ENCODE assay signal across 14 mouse cellular contexts in the genomic region with DNA sequence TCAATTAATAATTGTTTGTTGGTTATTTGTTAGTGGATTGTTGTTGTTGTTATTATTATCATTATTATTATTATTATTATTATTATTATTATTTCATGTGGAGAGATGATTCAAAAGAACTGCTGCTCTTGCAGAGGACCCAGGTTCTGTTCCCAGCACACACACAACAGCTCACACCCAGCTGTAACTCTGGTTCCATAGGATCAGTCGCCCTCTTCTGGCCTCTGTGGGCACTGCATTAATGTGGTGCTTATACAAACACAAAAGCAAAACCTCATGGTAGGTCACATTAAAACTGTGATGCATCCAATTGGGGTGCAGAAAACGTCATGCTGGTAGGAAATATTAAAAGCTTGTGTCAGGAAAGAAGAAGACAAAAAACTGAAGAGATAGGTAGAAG. TPM values are rescaled to one million over a fixed set of nuclear protein-coding genes. Genes with fewer than 3 reads are reported as not detected.
DNase-seq lines count a peak whose midpoint lies in the region; ATAC-seq and TF ChIP-seq lines count a peak whose summit lies in the region.
"Had no signal": no experiment of that assay in that cellular context is flagged by ENCODE, and none has a peak within 500 bp of the region (broad histone marks: within the 10 kb centered on the region; RNA-seq: fewer than 3 reads in every experiment).

No protein-coding gene starts in this region.

- no peak for DNase-seq in liver, postnatal 0 days
- no peak for DNase-seq in liver, embryonic 11.5 days (ENCODE audit: low spot score)
- DNase-seq in ES-CJ7 (ENCODE audit: low read depth, low spot score), result peak; percentile 51
- DNase-seq in embryo, embryonic 10.5 days (ENCODE audit: low spot score), result peak; percentile 28
- DNase-seq in neural tube, embryonic 11.5 days (ENCODE audit: low spot score), result peak; percentile 43
- no peak for DNase-seq in forebrain, postnatal 0 days
- no peak for DNase-seq in forebrain, embryonic 14.5 days (ENCODE audit: low spot score)
- no peak for DNase-seq in heart, postnatal 4 days
- DNase-seq: lung, postnatal 14 days had no signal

- H3K27ac ChIP-seq in liver, postnatal 0 days (ENCODE audit: low read depth), result no peak overlapping the region
- H3K27ac ChIP-seq in liver, embryonic 11.5 days (ENCODE audit: low read depth, low read length), result no peak overlapping the region
- H3K27ac ChIP-seq in neural tube, embryonic 11.5 days (ENCODE audit: low read depth, low read length), result no peak overlapping the region
- H3K27ac ChIP-seq in forebrain, postnatal 0 days (ENCODE audit: low read depth, low read length), result no peak overlapping the region
- no peak overlapping the region for H3K27ac ChIP-seq in forebrain, embryonic 14.5 days (ENCODE audit: low read depth, low read length)
- H3K27ac ChIP-seq: embryonic facial prominence, embryonic 15.5 days had no signal

- peak; percentile 26; the same call in 1 of the 2 replicates for TF ChIP-seq CTCF in liver, postnatal 0 days (IDR thresholded peaks at IDR 0.05; ENCODE audit: low read depth)
- no peak for TF ChIP-seq CTCF in forebrain, postnatal 0 days (IDR thresholded peaks at IDR 0.05; ENCODE audit: low read depth)

- no peaks in the 10 kb centered on the region for H3K4me1 ChIP-seq in liver, postnatal 0 days (ENCODE audit: insufficient read depth)
- H3K4me1 ChIP-seq in liver, embryonic 11.5 days (replicated peaks; ENCODE audit: control insufficient read depth, insufficient read depth, low read length), result no peaks in the 10 kb centered on the region
- no peaks in the 10 kb centered on the region for H3K4me1 ChIP-seq in neural tube, embryonic 11.5 days (ENCODE audit: control insufficient read depth, insufficient read depth, low read length)
- no peaks in the 10 kb centered on the region for H3K4me1 ChIP-seq in forebrain, postnatal 0 days (ENCODE audit: insufficient read depth)
- H3K4me1 ChIP-seq in forebrain, embryonic 14.5 days (ENCODE audit: control insufficient read depth, insufficient read depth, low read length), result no peaks in the 10 kb centered on the region
- H3K4me1 ChIP-seq: embryonic facial prominence, embryonic 15.5 days had no signal

- TF ChIP-seq EP300 in liver, postnatal 0 days (IDR thresholded peaks at IDR 0.05; ENCODE audit: low read depth), result no peak

- H3K4me3 ChIP-seq in liver, postnatal 0 days (ENCODE audit: low read depth, low read length), result no peak overlapping the region
- no peak overlapping the region for H3K4me3 ChIP-seq in liver, embryonic 11.5 days (ENCODE audit: low read depth, low read length)
- H3K4me3 ChIP-seq in neural tube, embryonic 11.5 days (ENCODE audit: low read depth, low read length), result no peak overlapping the region
- no peak overlapping the region for H3K4me3 ChIP-seq in forebrain, postnatal 0 days (ENCODE audit: low read depth, low read length)
- H3K4me3 ChIP-seq in forebrain, embryonic 14.5 days (ENCODE audit: low read depth, low read length), result no peak overlapping the region
- H3K4me3 ChIP-seq: embryonic facial prominence, embryonic 15.5 days had no signal

- H3K9ac ChIP-seq in liver, postnatal 0 days (replicated peaks), result no peak overlapping the region
- no peak overlapping the region for H3K9ac ChIP-seq in liver, embryonic 11.5 days (ENCODE audit: low read depth, low read length)
- no peak overlapping the region for H3K9ac ChIP-seq in neural tube, embryonic 11.5 days (ENCODE audit: low read length)
- H3K9ac ChIP-seq in forebrain, postnatal 0 days, result no peak overlapping the region
- no peak overlapping the region for H3K9ac ChIP-seq in forebrain, embryonic 14.5 days (ENCODE audit: low read length)
- H3K9ac ChIP-seq: embryonic facial prominence, embryonic 15.5 days had no signal

- no peak overlapping the region for H3K4me2 ChIP-seq in liver, postnatal 0 days (ENCODE audit: low read depth, low read length)
- H3K4me2 ChIP-seq in liver, embryonic 11.5 days, result no peak overlapping the region
- no peak overlapping the region for H3K4me2 ChIP-seq in neural tube, embryonic 11.5 days (ENCODE audit: low read depth)
- H3K4me2 ChIP-seq in forebrain, postnatal 0 days (ENCODE audit: low read depth), result no peak overlapping the region
- no peak overlapping the region for H3K4me2 ChIP-seq in forebrain, embryonic 14.5 days (ENCODE audit: low read length)
- H3K4me2 ChIP-seq: embryonic facial prominence, embryonic 15.5 days had no signal

- WGBS in liver, postnatal 0 days (ENCODE audit: insufficient replicate concordance), result 37% methylated on average over 2 of the region's 2 CpGs
- 43% methylated on average over 2 of the region's 2 CpGs for WGBS in liver, embryonic 11.5 days
- 44% methylated on average over 2 of the region's 2 CpGs for WGBS in neural tube, embryonic 11.5 days
- 38% methylated on average over 2 of the region's 2 CpGs for WGBS in forebrain, postnatal 0 days
- 54% methylated on average over 2 of the region's 2 CpGs for WGBS in forebrain, embryonic 14.5 days

- no peaks in the 10 kb centered on the region for H3K9me3 ChIP-seq in liver, postnatal 0 days (ENCODE audit: low read length)
- H3K9me3 ChIP-seq in liver, embryonic 11.5 days (ENCODE audit: control insufficient read depth, low read length), result 0 out of 2 replicates have a peak, but pooled peaks cover 3% of the 10 kb centered on the region
- no peaks in the 10 kb centered on the region; the same call in 1 of the 2 replicates for H3K9me3 ChIP-seq in neural tube, embryonic 11.5 days (ENCODE audit: control insufficient read depth, low read length)
- no peaks in the 10 kb centered on the region for H3K9me3 ChIP-seq in forebrain, postnatal 0 days (ENCODE audit: low read length)
- no peaks in the 10 kb centered on the region; the same call in 1 of the 2 replicates for H3K9me3 ChIP-seq in forebrain, embryonic 14.5 days (replicated peaks; ENCODE audit: control insufficient read depth, low read length)
- H3K9me3 ChIP-seq: embryonic facial prominence, embryonic 15.5 days had no signal

- ATAC-seq in liver, postnatal 0 days, result no peak
- ATAC-seq in liver, embryonic 11.5 days (replicated peaks; ENCODE audit: low FRiP score), result no peak
- no peak for ATAC-seq in neural tube, embryonic 11.5 days (ENCODE audit: insufficient read depth, low FRiP score, low TSS enrichment)
- no peak for ATAC-seq in forebrain, postnatal 0 days
- ATAC-seq in forebrain, embryonic 14.5 days, result no peak

- no peaks in the 10 kb centered on the region for H3K36me3 ChIP-seq in liver, postnatal 0 days (replicated peaks; ENCODE audit: insufficient read depth, low read length)
- H3K36me3 ChIP-seq in liver, embryonic 11.5 days (ENCODE audit: control insufficient read depth, insufficient read depth, low read length), result no peaks in the 10 kb centered on the region
- no peaks in the 10 kb centered on the region for H3K36me3 ChIP-seq in neural tube, embryonic 11.5 days (ENCODE audit: control insufficient read depth, insufficient read depth, low read length)
- H3K36me3 ChIP-seq in forebrain, postnatal 0 days (ENCODE audit: insufficient read depth), result no peaks in the 10 kb centered on the region
- no peaks in the 10 kb centered on the region for H3K36me3 ChIP-seq in forebrain, embryonic 14.5 days (ENCODE audit: control insufficient read depth, insufficient read depth, low read length)
- H3K36me3 ChIP-seq: embryonic facial prominence, embryonic 15.5 days had no signal

- no peaks in the 10 kb centered on the region for H3K27me3 ChIP-seq in liver, postnatal 0 days (ENCODE audit: insufficient read depth, low read length)
- no peaks in the 10 kb centered on the region for H3K27me3 ChIP-seq in liver, embryonic 11.5 days (replicated peaks; ENCODE audit: control insufficient read depth, insufficient read depth, low read length)
- H3K27me3 ChIP-seq in neural tube, embryonic 11.5 days (ENCODE audit: control insufficient read depth, insufficient read depth, low read length), result no peaks in the 10 kb centered on the region
- H3K27me3 ChIP-seq in forebrain, postnatal 0 days (ENCODE audit: insufficient read depth, low read length), result no peaks in the 10 kb centered on the region
- no peaks in the 10 kb centered on the region for H3K27me3 ChIP-seq in forebrain, embryonic 14.5 days (replicated peaks; ENCODE audit: control insufficient read depth, insufficient read depth, low read length)
- H3K27me3 ChIP-seq: embryonic facial prominence, embryonic 15.5 days had no signal

RNA-seq across cellular contexts. Expression of gene Gm5565, which starts 12.4 kb away (rescaled TPM):
- polyA plus RNA-seq in liver, postnatal 0 days (2015; fragmentation: Nextera tagmentation; extraction: Ambion mirVana), result not detected in 2 replicates
- polyA plus RNA-seq in liver, embryonic 11.5 days (2014; fragmentation: Nextera tagmentation; extraction: Ambion mirVana), result not detected in 2 replicates
- not detected in 2 replicates for polyA plus RNA-seq in neural tube, embryonic 11.5 days (2014; fragmentation: Nextera tagmentation; extraction: Ambion mirVana)
- total RNA-seq in forebrain, postnatal 0 days (2014; rRNA removed), result not detected in 2 replicates
- not detected in 2 replicates for polyA plus RNA-seq in forebrain, postnatal 0 days (2015; fragmentation: Nextera tagmentation; extraction: Ambion mirVana)
- polyA plus RNA-seq in forebrain, embryonic 14.5 days (2014; fragmentation: Nextera tagmentation; extraction: Ambion mirVana), result not detected in 2 replicates
- total RNA-seq in heart, postnatal 4 days (2021), result not detected
- total RNA-seq: gastrocnemius, adult 8-10 months; left cerebral cortex, postnatal 36 days; neutrophil, adult 5-6 weeks had no signal
- polyA plus RNA-seq: embryonic facial prominence, embryonic 15.5 days; heart, embryonic 16.5 days had no signal

RNA-seq across cellular contexts. Expression of gene Gm6309, which starts 22.6 kb away (rescaled TPM):
- not detected in 2 replicates for polyA plus RNA-seq in liver, postnatal 0 days (2015; fragmentation: Nextera tagmentation; extraction: Ambion mirVana)
- polyA plus RNA-seq in liver, embryonic 11.5 days (2014; fragmentation: Nextera tagmentation; extraction: Ambion mirVana), result not detected in 2 replicates
- polyA plus RNA-seq in neural tube, embryonic 11.5 days (2014; fragmentation: Nextera tagmentation; extraction: Ambion mirVana), result not detected in 2 replicates
- total RNA-seq in forebrain, postnatal 0 days (2014; rRNA removed), result not detected in 2 replicates
- polyA plus RNA-seq in forebrain, postnatal 0 days (2015; fragmentation: Nextera tagmentation; extraction: Ambion mirVana), result not detected in 2 replicates
- not detected in 2 replicates for polyA plus RNA-seq in forebrain, embryonic 14.5 days (2014; fragmentation: Nextera tagmentation; extraction: Ambion mirVana)
- not detected for total RNA-seq in heart, postnatal 4 days (2021)
- total RNA-seq: gastrocnemius, adult 8-10 months; left cerebral cortex, postnatal 36 days; neutrophil, adult 5-6 weeks had no signal
- polyA plus RNA-seq: embryonic facial prominence, embryonic 15.5 days; heart, embryonic 16.5 days had no signal

RNA-seq across cellular contexts. Expression of gene 1700001J03Rik, which starts 37.2 kb away (rescaled TPM):
- not detected in 2 replicates for polyA plus RNA-seq in liver, postnatal 0 days (2015; fragmentation: Nextera tagmentation; extraction: Ambion mirVana)
- polyA plus RNA-seq in liver, embryonic 11.5 days (2014; fragmentation: Nextera tagmentation; extraction: Ambion mirVana), result not detected in 2 replicates
- polyA plus RNA-seq in neural tube, embryonic 11.5 days (2014; fragmentation: Nextera tagmentation; extraction: Ambion mirVana), result not detected in 2 replicates
- not detected in 2 replicates for total RNA-seq in forebrain, postnatal 0 days (2014; rRNA removed)
- polyA plus RNA-seq in forebrain, postnatal 0 days (2015; fragmentation: Nextera tagmentation; extraction: Ambion mirVana), result not detected in 2 replicates
- not detected in 2 replicates for polyA plus RNA-seq in forebrain, embryonic 14.5 days (2014; fragmentation: Nextera tagmentation; extraction: Ambion mirVana)
- under 1 TPM; 0.81 to 0.91 TPM for total RNA-seq in heart, postnatal 4 days (2021)
- total RNA-seq: neutrophil, adult 5-6 weeks had no signal
- polyA plus RNA-seq: embryonic facial prominence, embryonic 15.5 days; heart, embryonic 16.5 days had no signal

Comparison
In these comparisons a context has a peak if more than half of its experiments do, and no peak if none do; other contexts are left out.
1. DNase-seq: peak in ES-CJ7 (single experiment), embryo, embryonic 10.5 days (single experiment) and neural tube, embryonic 11.5 days (single experiment); none in liver, postnatal 0 days (single experiment), liver, embryonic 11.5 days (single experiment), forebrain, postnatal 0 days (single experiment), forebrain, embryonic 14.5 days (single experiment) and heart, postnatal 4 days (single experiment).